Mouse (Mus musculus): ENCODE measurements around the gene Hdac9.
"Not testable (repeated sequence)": the region's sequence is repeated elsewhere in the genome, so short reads cannot be mapped to it uniquely, and the experiment has no call there.

Gene Hdac9

GRCm38 (mm10) chr12:34087292-34087942 lies 829.5 kb downstream of the Hdac9 start:
- no peak for DNase-seq (ENCODE audit: low spot score in 2 of 2)

- no peak for DNase-seq (ENCODE audit: low spot score in 2 of 2)
Measured at GRCm38 (mm10) chr12:34076981-34077380, 839.9 kb downstream of the Hdac9 start.

- DNase-seq (ENCODE audit: low spot score in 2 of 2): no peak
Measured at GRCm38 (mm10) chr12:34075805-34076509, 840.9 kb downstream of the Hdac9 start.

GRCm38 (mm10) chr12:34052508-34052907 lies 864.4 kb downstream of the Hdac9 start:
- DNase-seq (ENCODE audit: low spot score in 2 of 2): no peak

- DNase-seq (ENCODE audit: low spot score in 2 of 2): no peak
Measured at GRCm38 (mm10) chr12:34052036-34052435, 864.9 kb downstream of the Hdac9 start.

- no peak for DNase-seq (ENCODE audit: low spot score in 2 of 2)
Measured at GRCm38 (mm10) chr12:34051112-34051511, 865.8 kb downstream of the Hdac9 start.

GRCm38 (mm10) chr12:34040949-34041348 lies 875.9 kb downstream of the Hdac9 start:
- no peak for DNase-seq (ENCODE audit: low spot score in 2 of 2)

- DNase-seq (ENCODE audit: low spot score in 2 of 2): no peak
Measured at GRCm38 (mm10) chr12:34040061-34040460, 876.8 kb downstream of the Hdac9 start.

GRCm38 (mm10) chr12:34009796-34010195 lies 907.1 kb downstream of the Hdac9 start:
- not testable (repeated sequence) for DNase-seq (ENCODE audit: low spot score in 2 of 2)
